Mouse (Mus musculus) erythroid progenitor cell, adult 5-6 weeks (primary cell): ENCODE measurements around the gene Nif3l1. TPM values are rescaled to one million over a fixed set of nuclear protein-coding genes. Genes with fewer than 3 reads are reported as not detected.

ENCODE experiments used
- ATAC-seq: replicated peaks from 2 replicates; pipeline ENCODE4 v1.8.0; 2016; ENCODE audit warnings: moderate number of reproducible peaks, mild to moderate bottlenecking, moderate TSS enrichment, inconsistent platforms; ENCODE audit not compliant: poor library complexity, low FRiP score, severe bottlenecking
- total RNA-seq, 2 experiments: library from RNA; stranded (forward) in 1 of 2; stranded (reverse) in 1 of 2; fragments of 150-400 nt in 1 of 2; fragments of 186-747, 209-891 nt in 1 of 2; gene quantifications; 2 replicates each; pipeline versions ENCODE4 v1.2.3 to v1.2.4; 2015 to 2017; ENCODE audit warnings: low replicate concordance in 2 of 2

The Nif3l1 gene
- 1.7 and 4.0 TPM in 2 replicates for total RNA-seq (2015; ENCODE audit: low replicate concordance)
- 4.9 and 9.8 TPM in 2 replicates for total RNA-seq (2017; ENCODE audit: low replicate concordance)

DNA sequence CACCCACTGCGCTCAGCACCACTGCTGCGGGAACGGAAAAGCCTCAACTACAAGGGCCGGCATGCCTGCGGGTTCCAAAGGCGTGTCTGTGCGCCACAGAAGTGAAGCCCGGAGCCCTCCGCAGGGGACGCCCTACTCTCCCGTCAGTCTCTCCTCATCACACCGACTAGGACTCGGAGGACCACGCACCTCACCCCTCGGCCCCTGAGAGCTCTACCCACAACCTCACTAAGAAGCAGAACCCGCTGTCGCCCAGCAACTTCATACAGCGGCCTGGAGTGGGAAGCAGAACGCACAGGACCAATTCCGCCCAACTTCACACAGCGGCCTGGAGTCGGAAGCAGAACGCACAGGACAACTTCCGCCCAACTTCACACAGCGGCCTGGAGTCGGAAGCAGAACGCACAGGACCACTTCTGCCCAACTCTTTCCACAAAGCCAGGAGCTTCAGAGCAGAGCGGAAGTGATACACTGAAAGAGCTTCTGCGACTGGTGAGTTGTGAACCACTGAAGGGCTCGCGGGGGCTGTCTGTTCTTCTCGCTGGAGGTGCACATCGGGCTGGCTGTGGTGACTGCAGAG is at the start of gene Nif3l1, which contains the start of gene Ppil3:
Gene Nif3l1 (plus strand): TSS at position 9 of the 580 bp plus-strand sequence.
Gene Ppil3 (minus strand): TSS at position 344 of the 580 bp plus-strand sequence.
- ATAC-seq = peak; percentile 88

DNA sequence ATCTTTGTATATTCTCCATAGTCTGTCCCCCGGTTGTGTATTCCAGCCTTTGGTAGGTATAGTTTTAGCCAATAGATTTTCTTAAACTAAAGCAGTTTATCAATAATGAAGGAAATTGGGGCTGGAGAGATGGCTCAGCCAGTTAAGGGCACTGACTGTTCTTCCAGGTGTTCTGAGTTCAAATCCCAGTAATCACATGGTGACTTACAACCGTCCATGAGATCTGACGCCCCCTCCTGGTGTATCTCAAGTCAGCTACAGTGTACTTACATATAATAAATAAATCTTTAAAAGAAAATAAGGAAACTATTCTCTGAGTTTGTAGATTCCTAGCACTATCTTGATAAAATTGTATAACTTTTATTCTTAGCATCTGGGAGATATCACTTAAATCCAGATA is 49.6 kb upstream of the Nif3l1 start:
- ATAC-seq = no peak

DNA sequence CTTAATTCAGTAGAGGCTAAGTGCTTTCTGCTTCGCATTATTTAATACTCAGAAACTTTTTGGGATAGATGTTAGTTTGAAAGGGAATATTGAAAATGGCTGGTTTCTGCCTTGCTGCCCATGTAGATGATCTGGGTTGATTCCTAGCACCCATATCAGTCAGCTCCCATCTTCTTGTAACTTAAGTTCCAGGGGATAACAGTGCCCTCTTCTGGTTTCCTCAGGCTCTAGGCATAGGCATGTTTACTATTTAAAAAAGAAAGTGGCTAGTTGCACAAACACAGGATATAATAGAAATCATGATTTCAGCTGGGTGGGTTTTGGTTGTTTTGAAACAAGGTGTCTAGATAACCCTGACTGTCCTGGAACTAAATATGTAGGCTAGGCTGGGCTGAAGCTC is 48.8 kb upstream of the Nif3l1 start:
- no peak for ATAC-seq

DNA sequence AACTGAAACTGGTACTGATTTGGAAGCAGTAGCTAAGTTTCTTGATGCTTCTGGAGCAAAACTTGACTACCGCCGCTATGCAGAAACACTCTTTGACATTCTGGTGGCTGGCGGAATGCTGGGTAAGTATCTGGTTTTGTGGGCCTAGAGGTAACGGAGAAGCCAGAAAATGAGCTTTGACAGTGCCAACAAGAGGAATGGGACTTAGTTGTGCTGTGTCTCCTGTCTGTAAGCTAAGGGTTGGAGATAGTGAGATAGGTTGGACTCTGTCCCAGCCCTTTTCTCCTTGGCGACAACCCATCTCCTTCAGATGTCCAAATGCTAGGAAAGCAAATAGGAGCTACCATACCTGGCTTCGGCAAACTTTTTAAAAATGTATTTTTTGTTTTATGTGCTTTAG is 47.2 kb upstream of the Nif3l1 start:
- no peak for ATAC-seq

DNA sequence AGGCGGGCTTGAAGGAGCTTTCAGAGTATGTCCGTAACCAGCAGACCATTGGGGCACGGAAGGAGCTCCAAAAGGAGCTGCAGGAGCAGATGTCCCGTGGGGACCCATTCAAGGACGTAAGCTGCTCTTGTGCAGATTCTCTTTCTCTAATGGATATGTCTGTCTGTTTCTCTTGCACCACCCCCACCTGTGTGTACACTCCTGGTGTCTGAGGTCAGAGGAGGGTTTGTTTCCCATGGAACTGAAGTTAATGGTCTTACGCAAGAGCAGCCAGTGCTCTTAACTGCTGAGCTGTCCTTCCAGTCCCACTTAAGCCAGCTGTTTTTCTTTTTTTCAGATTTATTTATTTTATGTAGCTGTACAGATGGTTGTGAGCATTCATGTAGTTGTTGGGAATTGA is 43.6 kb upstream of the Nif3l1 start:
- ATAC-seq = no peak

DNA sequence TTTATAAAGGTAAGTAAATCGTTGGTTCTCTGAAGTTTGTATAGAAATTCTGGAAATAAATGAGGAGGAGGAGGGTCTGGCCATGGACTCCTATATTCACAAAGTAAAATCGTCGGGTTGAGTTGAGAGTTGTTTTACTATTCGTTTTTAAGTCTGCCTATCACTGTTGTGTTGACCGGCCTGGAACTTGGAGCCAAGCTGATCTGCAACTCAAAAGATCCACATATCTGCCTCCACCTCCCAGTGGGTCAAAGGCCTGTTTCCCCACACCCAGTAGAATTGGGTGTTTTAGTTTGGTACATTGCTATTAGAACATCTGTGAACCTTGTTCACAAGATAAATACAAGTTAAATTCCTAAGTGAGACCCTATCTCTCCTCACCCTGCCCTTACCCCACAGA is 41.2 kb upstream of the Nif3l1 start:
- no peak for ATAC-seq

DNA sequence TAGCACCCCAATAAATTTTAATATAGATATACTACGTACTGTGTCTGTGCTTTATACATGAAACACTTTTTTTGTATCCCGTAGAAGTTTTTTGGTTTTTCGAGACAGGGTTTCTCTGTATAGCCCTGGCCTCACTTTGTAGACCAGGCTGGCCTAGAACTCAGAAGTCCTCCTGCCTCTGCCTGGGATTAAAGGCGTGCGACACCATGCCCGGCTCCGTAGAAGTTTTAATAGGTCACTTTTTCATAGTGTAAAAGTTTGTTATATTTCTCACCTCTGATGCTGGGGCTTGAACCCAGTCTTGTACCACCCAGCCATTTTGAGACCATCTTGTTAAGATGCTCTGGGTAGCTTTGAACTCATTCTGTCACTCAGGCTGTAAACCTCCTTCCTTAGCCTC is 37.6 kb upstream of the Nif3l1 start:
- ATAC-seq = no peak

DNA sequence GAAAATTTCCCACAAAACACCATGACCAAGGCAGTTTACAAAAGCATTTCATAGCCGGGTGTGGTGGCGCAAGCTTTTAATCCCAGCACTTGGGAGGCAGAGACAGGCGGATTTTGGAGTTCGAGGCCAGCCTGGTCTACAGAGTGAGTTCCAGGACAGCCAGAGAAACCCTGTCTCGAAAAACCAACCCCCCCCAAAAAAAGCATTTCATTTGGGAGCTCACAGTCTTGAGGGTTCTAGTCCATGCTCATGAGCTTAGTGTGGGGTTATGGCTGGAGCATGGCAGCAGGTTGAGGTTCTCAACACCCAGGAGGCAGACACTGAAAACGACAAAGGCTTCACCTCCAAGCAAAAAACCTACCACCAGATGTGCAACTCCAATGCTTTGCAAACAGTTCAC is 36.8 kb upstream of the Nif3l1 start:
- no peak for ATAC-seq

DNA sequence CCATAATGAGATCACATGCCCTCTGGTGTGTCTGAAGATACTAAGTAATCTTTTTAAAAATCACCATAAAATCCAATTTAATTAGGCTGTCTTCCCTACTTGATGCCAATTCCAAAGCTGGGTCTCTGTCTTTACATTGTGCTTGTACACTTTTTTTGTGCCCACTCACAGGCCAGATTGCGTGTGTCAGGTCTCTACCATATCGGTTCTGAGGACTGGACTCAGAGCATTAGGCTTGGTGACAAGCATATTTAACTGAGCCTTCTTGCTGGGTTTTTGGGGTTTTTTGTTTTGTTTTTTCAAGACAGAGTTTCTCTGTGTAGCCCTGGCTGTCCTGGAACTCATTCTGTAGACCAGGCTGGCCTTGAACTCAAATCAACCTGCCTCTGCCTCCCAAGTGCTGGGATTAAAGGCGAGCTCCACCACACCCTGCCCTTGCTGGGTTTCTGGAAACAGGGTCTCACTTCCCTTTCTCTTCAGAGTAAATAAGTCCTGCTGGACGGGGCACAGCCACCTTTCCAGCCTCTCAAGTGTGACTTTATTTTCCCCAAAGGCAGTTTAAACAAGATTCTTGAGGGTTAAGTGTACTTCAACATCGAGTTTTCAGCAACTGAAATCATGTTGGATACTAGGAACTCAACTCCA is 35.3 kb upstream of the Nif3l1 start:
- ATAC-seq = no peak

DNA sequence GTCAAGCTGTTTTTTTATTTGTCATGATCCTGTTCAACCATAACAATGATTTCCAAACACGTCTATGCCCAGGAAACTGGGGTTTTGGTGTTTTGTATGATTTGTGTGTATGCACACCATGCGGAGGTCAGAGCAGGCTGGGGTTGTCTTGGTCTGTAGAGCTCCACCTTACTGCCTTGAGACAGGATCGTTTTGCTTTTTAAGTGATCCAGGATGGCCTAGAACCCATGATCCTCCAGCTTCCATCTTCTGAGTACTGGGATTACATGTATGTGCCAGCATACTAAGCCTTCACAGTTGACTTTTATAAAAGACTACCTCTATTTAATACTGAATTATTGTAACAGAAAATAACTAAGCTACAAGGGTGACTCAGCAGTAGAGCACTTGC is 34.8 kb upstream of the Nif3l1 start:
- no peak for ATAC-seq

DNA sequence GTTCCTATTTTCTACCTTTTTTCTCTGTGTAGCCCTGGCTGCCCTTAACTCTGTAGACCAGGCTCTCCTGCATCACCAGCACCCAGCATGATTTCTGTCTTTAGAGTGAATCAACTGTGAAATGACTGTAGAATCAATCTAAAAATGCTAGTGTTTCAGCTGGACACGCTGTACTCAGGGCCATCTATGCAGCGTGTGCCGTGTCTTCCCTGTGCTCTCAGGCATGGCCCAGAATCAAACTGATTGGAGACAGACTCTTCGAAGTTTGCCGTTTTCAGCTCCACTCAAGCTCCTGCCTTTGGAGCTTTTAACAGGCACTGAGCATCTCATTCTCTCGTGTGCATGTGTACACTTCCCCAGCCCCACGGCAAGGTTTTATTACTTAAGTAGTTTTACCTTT is 34.2 kb upstream of the Nif3l1 start:
- no peak for ATAC-seq

DNA sequence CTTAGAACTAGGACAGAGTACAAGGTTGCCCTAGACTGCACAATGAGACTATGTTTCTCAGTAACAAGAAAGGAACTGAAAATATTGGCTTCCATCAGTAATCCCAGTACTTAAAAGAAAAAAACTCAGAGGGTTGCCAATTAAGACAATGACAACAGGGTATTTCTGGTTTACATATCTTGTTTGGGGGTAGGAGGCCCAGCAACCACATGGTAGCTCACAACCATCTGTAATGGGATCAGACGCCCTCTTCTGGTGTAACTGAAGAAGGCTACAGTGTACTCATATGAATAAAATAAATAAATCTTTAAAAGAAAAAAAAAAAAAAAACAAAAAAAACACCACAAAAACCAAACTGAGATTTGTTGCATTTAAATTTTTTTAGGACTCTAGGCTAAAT is 29.5 kb upstream of the Nif3l1 start:
- ATAC-seq = no peak

DNA sequence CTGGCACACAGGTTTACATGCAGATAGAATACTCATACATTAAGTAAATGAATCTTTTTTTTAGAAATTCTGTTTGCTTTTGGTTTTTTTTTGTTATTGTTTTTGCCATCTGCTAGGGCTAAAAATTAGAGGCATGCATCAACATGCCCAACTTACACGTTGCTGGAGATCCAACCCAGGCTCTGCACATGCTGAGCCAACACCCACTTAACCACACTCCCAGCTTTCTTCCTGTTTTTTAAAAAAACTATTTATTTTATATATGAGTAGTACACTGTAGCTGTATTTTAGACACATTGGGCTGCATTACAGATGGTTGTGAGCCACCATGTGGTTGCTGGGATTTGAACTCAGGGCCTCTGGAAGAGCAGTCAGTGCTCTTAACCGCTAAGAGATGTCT is 28.9 kb upstream of the Nif3l1 start:
- ATAC-seq = no peak

DNA sequence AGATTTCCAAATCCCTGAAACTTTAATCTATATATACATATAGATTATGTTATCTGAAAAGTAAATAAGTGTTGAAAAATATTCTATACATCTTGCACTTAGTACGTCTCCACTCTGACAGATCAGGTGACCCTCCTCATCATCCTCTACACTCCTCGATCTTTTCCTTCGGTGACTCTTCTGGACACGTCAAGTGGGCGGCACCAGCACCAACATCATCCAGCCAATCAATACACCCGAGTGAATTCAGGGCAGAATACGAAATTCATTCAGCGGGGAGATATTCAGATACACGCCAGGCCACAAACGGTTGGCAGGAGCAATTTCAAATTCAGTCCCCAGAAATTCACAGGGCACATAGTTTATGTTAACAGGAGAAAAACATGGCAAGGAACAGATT is 24.9 kb upstream of the Nif3l1 start:
- ATAC-seq = no peak

DNA sequence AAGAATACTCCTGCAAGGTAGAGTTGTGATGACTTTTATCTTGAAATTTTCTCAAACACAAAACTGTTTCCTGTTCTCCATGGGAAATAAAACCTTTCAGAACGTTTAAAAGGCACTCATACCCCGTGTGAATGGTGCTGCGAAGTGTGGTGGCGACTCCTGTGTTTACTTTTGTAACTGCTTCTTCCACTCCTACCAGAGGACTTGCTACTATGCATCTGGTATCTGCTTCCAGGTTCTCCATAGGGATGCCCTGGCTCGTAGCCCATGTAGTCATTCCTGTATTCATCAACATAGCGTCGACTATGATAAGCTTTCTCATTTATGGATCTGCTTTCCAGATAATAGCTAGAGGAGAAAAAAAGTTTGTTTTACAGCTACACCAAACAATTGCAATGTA is 24.0 kb upstream of the Nif3l1 start:
- no peak for ATAC-seq

DNA sequence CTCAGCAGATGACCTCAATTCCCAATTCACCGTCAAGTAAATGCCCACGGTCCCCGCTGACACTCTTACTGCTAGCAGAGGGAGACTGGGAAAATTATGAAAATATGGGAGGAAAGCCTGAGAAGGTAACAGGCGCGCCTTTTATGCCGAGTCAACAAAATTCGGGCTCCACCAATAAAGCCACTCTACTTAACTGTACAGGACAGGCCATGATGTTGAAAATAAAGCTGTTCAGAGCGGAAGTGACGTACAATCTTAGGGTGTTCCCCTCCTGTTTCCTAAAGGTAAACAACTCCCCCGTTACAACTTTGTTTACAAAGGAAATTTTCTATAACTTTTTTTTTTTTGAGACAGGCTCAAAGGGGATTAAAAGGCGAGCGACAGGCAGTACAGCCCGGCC is 22.1 kb upstream of the Nif3l1 start:
- ATAC-seq = peak; percentile 85

DNA sequence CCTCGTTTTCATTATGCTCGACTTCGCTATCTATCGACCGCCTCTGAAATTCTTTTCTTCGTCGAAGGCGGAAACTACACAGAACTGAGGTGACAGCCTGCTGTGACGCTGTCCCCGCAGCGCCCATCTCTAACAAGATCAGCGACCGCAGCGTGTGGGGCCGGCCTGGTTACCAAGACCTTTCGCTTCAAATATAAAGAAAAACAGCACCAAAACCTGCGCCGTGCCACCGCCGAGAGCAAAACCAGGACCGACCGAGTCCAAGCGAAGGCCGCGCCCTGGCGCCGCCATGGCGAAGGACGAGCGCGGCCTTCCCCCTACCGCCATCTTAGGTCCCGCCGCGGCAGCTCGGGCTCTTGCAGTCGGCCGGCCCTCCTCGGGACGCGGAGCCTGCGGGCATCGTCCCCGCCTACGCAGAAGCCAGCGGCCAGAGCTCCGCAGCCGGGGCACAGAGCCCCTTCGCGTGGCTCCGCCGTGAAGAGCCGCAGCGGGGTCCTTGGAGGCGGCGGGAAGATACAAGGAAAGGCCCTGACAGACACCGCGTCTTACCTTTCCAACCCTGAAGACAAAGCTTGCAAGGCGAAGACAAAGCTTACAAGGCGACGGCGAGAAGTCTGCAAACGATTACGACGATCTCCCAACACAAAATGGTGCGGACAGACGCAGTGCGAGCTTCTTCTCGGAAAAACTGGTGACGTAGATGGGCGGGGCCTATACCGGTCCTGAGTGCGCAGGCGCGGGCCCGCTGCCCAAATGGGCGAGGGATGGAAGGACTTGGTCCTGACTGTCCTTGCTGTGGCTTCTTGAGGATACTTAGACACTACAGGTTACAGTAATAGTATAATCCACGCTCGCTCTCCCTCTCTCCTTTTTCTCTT is 21.3 kb upstream of the Nif3l1 start, which contains the start of gene Clk1:
Gene Clk1 (minus strand): TSS at position 696 of the 878 bp plus-strand sequence.
- peak; percentile 92 for ATAC-seq

DNA sequence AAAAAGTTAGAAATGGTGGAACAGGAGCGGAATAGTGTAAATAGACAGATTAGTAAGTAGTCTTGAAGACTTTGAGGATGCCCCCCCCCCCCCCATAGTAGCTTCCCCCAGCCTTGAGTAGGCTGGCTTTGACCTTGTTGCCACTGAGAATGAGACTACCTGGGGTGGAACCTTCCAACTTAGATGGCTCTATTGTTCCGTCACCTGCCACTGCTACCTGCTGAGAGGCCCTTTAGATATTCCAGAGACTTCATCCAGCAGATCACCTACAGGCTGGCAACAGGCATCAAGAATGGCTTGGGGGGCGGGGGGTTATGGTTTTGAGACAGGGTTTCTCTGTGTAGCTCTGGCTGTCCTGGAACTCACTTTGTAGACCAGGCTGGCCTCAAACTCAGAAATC is 20.4 kb upstream of the Nif3l1 start:
- ATAC-seq = no peak

DNA sequence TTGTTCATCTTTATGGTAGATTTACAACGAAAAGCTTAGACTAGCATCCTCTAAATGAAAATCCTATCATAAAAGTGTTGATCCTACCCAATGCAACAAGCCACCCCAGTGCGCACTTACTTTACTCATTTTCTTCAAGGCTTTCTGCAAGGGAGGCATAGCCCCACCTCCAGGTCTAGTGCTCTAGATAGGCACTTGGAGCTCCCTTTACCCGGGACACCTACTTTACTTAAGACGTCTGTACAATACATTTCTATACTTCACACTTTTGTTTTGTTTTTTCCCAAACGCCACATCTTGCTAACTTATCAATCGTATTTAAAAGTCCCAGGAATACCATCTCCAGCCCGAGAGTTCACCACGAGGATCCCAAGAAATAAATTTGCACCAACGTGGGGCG is 260 bp upstream of the Nif3l1 start:
- ATAC-seq = 0 out of 2 replicates have a peak, but pooled peaks have one; percentile 26

DNA sequence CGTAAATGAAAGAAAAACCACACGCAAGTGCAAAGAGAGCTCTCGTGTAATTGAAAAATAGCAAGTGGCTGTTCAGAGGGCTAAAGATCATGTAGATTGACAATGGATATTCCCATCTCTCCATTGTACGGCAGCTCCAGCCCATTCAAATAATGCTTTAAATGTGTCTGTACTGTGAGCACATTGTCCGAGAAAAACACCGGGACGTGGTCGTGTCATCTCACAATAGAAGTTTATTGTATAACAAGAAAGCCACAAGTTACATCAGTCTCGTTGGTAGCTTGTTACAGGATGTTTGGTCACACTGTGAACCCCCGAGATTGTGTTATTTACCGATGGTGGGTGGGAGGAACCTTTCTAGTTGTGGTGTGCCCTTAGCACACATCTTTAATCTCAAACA is 910 bp downstream of the Nif3l1 start:
- no peak for ATAC-seq

DNA sequence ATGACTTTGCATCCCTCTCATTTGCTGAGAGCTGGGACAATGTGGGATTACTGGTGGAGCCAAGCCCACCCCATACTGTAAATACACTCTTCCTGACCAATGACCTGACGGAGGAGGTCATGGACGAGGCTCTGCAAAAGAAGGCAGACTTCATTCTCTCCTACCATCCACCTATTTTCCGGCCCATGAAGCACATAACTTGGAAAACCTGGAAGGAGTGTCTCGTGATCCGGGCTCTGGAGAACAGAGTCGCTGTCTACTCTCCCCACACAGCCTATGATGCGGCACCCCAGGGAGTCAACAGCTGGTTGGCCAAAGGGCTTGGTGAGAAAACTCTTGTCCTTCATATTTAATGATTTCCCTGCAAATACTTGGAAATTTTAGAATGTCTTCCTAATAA is 2.8 kb downstream of the Nif3l1 start:
- no peak for ATAC-seq
